Mouse (Mus musculus) lung, adult 18-20 months (tissue): ENCODE results near the gene Tm4sf5.
"Not testable (repeated sequence)": the region's sequence is repeated elsewhere in the genome, so short reads cannot be mapped to it uniquely, and the experiment has no call there.

Experiments used
- DNase-seq, 2 experiments: peaks; one replicate each; pipeline ENCODE4 v3.0.0; 2022; ENCODE audit warnings: mixed read lengths in 2 of 2

Tm4sf5 gene

GRCm38 (mm10) chr11:70511242-70511641 is 6.2 kb downstream of the Tm4sf5 start:
- no peak for DNase-seq

DNA sequence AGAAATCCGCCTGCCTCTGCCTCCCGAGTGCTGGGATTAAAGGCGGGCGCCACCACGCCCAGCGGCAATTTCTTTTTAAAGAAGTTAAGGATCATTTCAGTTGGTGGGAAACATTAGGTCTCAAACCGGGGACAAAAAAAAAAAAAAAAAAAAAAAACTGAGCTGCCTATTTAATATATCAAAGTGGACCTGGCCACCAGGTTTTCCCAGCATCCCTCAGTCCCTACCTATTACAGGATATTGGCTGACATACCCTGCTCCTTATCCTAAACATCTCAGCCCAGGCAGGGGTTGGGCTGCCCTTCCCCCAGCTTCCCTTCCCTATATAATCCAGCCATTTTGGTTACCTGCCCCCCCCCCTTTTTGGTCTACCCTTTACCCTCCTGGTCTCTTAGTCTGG is 6.8 kb downstream of the Tm4sf5 start:
- DNase-seq, result no peak

- DNase-seq, result no peak
Observed at GRCm38 (mm10) chr11:70512709-70513342, 7.8 kb downstream of the Tm4sf5 start.

DNA sequence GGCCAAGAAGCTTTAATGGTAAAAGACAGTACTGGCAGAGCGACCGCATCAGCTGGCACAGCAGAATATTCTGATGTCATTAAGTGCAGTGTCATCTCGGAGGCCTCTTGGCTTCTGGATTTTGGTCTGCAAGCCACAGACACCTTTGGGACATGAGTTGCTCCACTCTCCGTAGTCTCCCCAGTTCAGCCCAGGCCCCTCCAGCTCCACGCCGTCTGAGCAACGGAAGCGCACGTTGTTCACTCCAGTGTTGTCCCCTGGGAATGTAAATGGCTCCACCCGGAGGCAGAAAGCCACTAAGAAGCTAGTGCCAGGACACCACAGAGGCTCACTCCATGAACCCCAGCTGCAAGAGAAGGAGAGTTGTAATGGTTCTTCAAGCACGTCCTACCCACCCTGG is 8.5 kb downstream of the Tm4sf5 start:
- DNase-seq, result no peak

- DNase-seq, result no peak
Observed at GRCm38 (mm10) chr11:70514288-70514687, 9.2 kb downstream of the Tm4sf5 start, which contains the start of gene Vmo1. TSS of gene Vmo1 (minus strand) at chr11:70514616.

DNA sequence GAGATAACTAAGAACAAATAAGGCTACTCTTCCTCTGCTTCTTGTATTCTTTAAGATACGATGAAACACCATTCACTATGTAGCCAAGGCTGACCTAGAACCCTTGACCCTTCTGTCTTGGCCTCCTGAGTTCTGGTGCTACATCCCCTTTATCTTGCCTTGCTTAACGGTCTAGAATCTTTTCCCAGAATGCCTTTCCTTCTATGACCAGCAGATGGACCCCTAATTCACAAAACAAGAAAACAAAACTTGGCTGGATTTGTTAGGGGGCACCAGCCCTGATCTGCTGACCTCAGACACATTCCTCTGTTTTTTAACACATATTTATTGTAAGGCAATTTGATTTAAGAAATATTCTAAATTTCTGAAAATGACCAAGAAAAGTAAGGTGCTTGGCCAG is 11.3 kb downstream of the Tm4sf5 start:
- DNase-seq, result peak in 1 of 2 experiments; percentile 31

DNA sequence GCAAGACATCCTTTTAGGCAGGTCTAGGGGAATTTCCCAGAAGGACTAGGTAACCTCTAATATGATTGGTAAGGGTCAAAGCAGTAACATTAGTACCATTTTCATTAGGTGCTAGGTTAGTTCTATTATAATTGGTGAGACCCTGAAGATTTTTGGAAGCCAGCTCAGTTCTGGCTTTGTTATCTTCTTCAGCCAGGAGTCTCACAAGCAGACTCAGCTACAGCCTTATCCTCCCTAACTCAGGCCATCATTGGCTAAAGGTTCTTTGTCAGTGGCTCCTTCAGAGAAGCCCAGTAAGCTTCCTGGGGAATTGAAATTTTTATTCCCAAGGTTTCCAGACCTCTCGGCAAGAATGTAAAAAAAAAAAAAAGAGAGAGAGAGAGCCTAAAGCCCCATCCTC is 13.4 kb downstream of the Tm4sf5 start:
- no peak for DNase-seq

DNA sequence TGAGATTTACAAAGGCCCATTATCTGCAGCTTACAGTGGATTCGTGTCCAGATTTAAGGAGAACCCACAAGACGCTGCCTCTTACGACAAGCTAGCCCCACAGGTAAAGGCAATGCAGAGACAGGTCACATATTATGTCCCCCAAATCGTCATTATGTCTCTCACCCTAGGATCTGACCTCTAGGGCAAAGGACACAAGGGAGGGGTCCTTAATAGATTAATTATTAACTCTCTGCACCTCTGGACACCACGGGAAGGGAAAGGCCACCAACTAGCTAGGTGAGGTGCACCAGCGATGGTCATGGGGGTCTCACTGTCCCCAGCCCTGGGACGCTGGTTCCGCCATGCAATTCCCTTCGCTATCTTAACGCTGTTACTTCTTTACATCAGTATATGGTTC is 13.9 kb downstream of the Tm4sf5 start, which contains the start of gene Gltpd2:
Gltpd2 (plus strand) TSS at position 274 of the 400 bp plus-strand sequence.
- DNase-seq, result no peak

DNA sequence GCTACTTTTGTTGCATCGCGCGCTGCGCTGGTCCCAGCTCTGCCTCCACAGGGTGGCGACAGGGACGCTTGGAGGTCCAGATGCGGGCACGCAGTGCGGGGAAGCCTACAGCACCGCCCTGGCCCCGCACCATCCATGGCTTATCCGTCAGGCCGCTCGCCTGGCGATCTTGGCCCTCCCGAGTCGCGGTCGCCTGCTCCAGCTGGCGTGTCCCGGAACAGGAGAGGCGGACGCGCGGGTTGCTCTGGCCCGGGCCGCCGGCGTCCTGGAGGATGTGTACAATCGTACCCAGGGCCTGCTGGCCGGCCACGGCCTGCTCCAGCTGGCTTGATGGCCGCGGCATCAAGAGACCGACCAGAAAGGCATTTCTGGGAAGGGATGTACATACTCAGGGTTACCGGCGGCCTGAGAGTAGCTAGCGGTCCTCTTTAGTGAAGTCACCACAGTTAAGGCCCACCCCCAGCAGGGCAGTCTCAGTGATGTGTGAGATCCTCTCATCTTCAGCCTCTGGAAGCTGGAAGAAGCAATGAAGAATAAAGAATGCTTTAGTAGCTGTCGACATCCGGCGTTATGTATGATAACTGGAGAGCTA is 15.2 kb downstream of the Tm4sf5 start:
- DNase-seq, result peak in 1 of 2 experiments; percentile 25

- DNase-seq, result not testable (repeated sequence)
Observed at GRCm38 (mm10) chr11:70523306-70523989, 18.4 kb downstream of the Tm4sf5 start.

DNA sequence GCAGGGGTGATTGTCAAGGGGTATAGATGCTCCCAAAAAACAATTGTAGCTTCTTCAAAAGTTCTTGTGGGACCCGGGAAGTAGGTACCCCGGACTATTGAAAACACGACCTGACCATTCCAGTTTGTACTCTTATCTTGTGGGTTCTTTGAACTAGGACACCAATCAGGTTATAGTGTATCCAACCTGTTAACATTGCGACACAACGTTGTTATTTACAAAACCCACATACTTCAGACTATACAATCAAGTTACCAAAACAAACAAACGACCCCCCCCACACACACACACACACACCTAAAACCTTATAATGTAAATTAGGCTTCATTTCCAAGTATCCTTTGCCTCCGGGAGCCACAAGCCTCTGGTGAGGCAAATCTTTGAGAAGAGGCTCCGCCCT is 19.7 kb downstream of the Tm4sf5 start:
- no peak for DNase-seq

GRCm38 (mm10) chr11:70525184-70525678 is 20.2 kb downstream of the Tm4sf5 start, which contains the start of gene Psmb6:
TSS of gene Psmb6 (plus strand) at chr11:70525367.
- peak; percentile 95 to 97 for DNase-seq

DNA sequence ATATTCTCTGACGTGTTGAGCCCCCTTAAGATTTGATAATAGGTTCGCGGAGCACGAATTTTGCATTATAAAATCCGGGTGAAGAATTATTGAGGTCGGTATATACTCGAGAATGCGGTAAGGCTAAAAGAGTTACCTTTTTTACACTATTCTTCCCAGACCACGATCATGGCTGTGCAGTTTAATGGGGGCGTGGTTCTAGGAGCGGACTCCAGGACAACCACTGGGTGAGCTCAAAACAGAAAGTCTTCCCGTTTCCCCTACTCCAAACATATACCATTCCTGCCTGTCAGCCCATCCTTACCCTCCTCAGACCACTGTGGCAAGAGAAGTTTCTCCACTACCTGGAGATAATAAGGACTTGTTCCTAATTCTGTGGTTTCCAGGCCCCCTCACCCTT is 20.7 kb downstream of the Tm4sf5 start:
- no peak for DNase-seq

DNA sequence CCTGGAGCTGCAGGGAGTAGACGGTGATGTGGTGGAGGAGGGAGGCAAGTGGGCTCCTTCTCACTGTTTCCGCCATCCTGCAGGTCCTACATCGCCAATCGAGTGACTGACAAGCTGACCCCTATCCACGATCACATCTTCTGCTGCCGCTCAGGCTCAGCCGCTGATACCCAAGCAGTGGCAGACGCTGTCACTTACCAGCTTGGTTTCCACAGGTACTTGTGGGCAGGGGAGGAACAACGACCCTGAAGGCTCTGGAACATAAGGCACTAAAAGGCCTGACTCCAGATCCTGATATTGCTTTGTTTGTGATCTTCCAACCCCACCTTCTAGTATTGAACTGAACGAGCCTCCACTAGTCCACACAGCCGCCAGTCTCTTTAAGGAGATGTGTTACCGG is 21.2 kb downstream of the Tm4sf5 start:
- DNase-seq, result no peak

- no peak for DNase-seq
Observed at GRCm38 (mm10) chr11:70528610-70529009, 23.6 kb downstream of the Tm4sf5 start.

GRCm38 (mm10) chr11:70531065-70531464 is 26.0 kb downstream of the Tm4sf5 start:
- not testable (repeated sequence) for DNase-seq

DNA sequence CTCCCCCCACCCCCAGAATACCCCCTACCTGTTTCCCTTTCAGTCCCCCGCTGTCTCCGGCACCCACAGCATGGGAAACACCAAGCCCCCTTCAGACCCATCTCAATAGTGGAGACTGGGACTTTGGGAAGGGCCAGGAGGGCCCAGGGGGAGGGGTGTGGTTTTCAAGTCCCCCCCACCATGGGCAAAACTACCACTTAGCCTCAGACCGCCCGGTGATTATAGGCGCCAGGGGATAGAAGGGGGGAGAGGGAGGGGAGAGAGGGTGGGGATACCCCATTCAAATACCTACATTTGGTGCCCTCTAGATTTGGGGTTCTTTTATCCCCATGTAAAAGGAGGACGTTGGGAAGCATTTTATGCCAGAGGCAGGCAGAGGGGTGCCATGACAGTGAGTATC is 27.8 kb downstream of the Tm4sf5 start, which contains the start of gene Gm40193:
Gm40193 (minus strand) TSS at position 101 of the 400 bp plus-strand sequence.
- DNase-seq, result no peak

DNA sequence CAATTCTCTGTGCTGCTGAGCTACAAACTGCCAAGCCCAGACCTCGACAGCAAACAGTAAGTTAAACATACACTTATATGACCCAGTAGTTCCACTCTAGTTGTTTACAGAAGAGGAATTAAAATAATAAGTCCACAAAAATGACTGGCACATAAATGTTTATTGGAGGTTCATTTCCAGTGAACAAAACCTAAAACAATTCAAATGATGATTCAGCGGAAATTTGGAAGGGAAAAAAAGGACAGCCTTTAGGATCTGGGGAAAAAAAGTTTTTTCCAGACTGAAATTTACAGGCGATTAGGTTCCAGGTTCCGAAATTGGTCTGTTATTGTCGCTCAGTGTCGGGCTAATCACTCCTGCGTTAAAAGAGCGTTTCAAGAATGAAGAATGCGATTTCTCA is 34.4 kb downstream of the Tm4sf5 start:
- DNase-seq, result no peak

DNA sequence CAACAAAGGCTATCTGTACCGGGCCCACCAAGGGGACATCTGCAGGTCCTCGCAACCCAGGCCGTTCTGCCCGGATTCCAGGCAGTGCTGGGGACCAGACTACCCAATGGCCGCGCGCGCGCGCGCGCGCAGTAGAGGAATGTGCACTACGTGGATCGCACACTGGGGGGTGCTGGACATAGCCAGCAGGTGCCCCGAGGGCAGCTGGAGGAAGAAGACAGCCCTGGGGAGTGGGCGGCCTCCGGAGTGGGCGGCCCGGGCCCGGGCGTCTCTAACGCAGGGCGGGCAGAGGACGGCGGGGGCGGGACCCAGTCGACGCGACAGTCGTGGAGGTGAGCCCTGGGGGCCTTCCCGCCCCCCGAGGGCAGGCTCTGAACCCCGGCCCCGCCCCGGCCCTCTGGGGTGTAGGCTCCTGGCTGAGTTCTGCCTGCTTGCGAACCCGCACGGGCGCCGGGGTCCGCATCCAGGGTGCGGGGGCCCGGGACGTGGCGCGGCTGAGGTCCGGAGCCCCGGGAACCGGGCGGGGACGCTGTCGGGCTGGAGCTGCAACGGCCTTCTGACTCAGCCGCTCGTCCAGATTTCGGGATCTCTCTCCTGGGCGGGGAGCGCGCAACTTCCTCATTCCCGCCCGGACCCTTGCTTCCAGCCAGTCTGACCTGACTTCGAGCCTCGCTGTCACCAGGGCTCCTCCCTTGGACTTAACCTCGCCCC is 35.0 kb downstream of the Tm4sf5 start, which contains the start of gene Pld2:
Pld2 (plus strand) TSS at position 188 of the 711 bp plus-strand sequence.
- peak; percentile 93 to 96 for DNase-seq

DNA sequence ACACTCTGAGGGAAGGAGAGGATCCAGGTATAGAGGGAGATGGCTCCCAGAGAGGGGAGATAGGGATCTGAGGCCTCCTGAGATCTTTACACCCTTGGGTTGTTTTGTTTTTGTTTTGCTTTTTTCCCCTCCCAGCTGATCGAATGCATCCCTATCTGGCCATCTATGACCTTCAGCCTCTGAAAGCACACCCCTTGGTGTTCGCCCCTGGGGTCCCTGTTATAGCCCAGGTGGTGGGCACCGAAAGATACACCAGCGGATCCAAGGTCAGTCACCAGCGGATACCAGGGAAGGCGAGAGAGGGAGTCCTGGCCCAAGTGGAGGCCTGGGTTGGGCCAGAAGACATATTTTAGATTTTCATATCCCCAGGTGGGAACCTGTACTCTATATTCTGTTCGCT is 35.9 kb downstream of the Tm4sf5 start:
- no peak for DNase-seq

- no peak for DNase-seq
Observed at GRCm38 (mm10) chr11:70541415-70541814, 36.4 kb downstream of the Tm4sf5 start.

DNA sequence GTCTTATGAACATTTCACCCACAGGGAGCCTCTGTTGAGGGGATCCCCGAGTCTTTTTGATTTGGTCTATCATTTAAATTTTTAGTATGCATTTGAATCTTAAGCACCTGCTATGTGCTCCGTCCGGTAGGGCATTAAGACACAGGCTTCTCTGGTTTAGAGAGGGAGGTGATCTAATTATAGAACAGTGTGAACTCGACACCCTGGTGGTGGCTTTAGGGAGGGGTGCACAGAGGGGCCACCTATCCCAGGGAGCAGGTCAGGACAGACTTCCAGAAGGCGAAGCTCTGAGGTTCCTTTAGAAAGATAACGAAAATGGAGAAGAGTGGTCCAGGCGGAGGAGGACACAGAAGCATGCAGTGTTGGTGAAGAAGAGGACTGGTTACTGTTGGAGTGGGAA is 39.5 kb downstream of the Tm4sf5 start:
- no peak for DNase-seq

DNA sequence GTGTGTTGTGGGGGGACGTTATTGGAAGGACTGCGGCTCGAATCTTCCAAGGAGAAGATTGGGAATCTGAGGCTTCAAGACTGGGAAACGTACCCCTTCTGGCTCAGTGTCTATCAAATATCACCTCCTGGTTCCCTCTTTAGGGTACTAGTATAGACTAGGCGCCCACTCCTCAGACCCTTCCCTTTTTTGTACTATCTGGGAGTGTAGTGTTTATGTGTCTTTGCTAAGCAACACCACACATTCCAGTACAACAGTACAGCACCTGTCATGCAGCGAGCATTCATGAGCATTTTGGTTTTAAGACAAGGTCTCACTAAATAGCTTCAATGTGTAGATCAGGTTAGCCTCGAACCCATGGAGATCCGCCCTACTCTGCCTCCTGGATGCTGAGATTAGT is 46.5 kb downstream of the Tm4sf5 start:
- DNase-seq, result no peak
